Mouse (Mus musculus): ENCODE results near the gene Cyp2c66. TPM values are rescaled to one million over a fixed set of nuclear protein-coding genes. Genes with fewer than 3 reads are reported as not detected.
"Not testable (repeated sequence)": the region's sequence is repeated elsewhere in the genome, so short reads cannot be mapped to it uniquely, and the experiment has no call there.

Cyp2c66 gene
- not detected in 2 replicates for total RNA-seq (2015)
- not detected in 2 replicates for total RNA-seq (2017)

DNA sequence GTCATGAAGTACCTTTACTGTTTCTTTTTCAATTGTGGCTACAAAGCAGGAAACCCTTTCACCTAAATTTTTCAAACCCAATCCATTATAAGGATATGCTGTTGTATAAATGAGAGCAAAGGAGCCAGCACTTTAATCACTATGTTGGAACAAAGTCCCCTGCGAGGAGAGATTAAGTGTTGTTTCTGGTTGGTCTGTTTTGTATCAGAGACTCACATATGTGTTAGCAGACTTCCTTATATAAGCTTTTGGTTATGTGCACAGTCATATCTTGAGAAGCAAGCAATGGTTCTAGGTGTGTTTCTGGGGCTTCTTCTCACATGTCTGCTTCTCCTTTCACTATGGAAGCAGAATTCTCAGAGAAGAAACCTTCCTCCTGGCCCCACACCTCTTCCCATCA lies at the start of gene Cyp2c66:
Cyp2c66 (plus strand) TSS at position 255 of the 400 bp plus-strand sequence.
- ATAC-seq (ENCODE audit: poor library complexity, severe bottlenecking): no peak

DNA sequence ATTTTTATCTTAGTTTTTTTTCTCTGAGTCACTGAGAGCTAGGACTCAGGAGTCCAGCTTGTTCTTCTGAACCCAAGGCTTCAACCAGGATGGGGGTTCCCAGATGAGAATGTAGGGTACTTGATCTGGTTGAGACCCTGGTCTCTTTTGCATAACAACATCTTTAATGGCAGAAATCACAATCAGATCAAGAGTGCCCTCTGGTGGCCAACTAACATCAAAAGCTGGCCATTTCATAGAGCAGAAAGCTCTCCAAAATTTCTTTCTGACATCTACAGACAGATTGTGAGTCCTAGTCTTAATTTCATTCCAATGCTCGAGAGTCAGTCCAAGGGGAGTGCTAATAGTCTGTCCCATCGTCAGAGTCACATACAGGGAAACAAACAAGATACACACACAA lies 14.9 kb upstream of the Cyp2c66 start:
- ATAC-seq (ENCODE audit: poor library complexity, severe bottlenecking): not testable (repeated sequence)

DNA sequence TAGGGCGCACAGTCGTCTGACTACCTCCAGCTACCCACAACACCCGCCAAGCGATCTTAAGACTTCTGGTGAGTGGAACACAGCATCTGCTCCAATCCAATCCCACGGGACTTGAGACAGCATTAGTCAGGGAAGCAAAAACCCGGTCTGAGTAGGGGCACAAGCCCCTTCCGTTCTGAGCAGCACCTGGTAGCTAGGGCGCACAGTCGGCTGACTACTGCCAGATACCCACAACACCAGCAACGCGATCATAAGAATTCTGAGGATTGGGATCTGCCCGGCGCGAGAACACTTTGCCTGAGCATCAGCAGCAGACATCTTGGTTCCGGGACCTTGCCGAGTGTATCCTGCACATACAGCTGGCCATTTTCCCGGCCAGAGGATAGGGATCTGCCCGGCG lies 43.1 kb downstream of the Cyp2c66 start:
- not testable (repeated sequence) for ATAC-seq (ENCODE audit: poor library complexity, severe bottlenecking)

Other genes with a start within 250 kb of the Cyp2c66 start
- 54.8 and 63.1 TPM in 2 replicates for gene Hells, start 183.0 kb upstream of the Cyp2c66 start, total RNA-seq (2015)
- gene Hells, start 183.0 kb upstream of the Cyp2c66 start, total RNA-seq (2017): 51.6 and 55.5 TPM in 2 replicates
- gene Cyp2c55, start 106.9 kb upstream of the Cyp2c66 start, total RNA-seq (2015): not detected in 2 replicates
- not detected in 2 replicates for gene Cyp2c55, start 106.9 kb upstream of the Cyp2c66 start, total RNA-seq (2017)
- 0.46 TPM in 1 of 2 replicates, not detected in the other for gene Cyp2c65, start 52.9 kb upstream of the Cyp2c66 start, total RNA-seq (2015)
- gene Cyp2c65, start 52.9 kb upstream of the Cyp2c66 start, total RNA-seq (2017): not detected in 2 replicates
- not detected in 2 replicates for gene Cyp2c29, start 155.5 kb downstream of the Cyp2c66 start, total RNA-seq (2015)
- gene Cyp2c29, start 155.5 kb downstream of the Cyp2c66 start, total RNA-seq (2017): not detected in 2 replicates